Mouse (Mus musculus) limb, embryonic 12.5 days (tissue): ENCODE data around the gene Calcoco1. TPM values are rescaled to one million over a fixed set of nuclear protein-coding genes. Genes with fewer than 3 reads are reported as not detected.
A peak's percentile ranks its signal among the peaks of the same experiment; 100 is the strongest.
"Not testable (repeated sequence)": the region's sequence is repeated elsewhere in the genome, so short reads cannot be mapped to it uniquely, and the experiment has no call there.

Source experiments
- ATAC-seq: fragments of 200-750 bp; cut with Nextera tagmentation; 2 replicates; pipeline ENCODE4 v1.8.0; 2017; ENCODE audit warnings: low read depth, moderate TSS enrichment; ENCODE audit not compliant: insufficient number of reproducible peaks, insufficient read depth, low FRiP score, low TSS enrichment
- H3K27ac ChIP-seq: fragments of 300-500 bp; sonication (generic); 2 replicates; pipeline ENCODE4 v1.5.1; 2016; ENCODE audit warnings: mild to moderate bottlenecking, moderate library complexity
- H3K27me3 ChIP-seq: fragments of 300-500 bp; sonication (generic); 2 replicates; pipeline ENCODE4 v1.6.1; 2016; ENCODE audit warnings: mild to moderate bottlenecking, moderate library complexity
- H3K36me3 ChIP-seq: fragments of 300-500 bp; sonication (generic); 2 replicates; pipeline ENCODE4 v1.6.1; 2016; ENCODE audit warnings: mild to moderate bottlenecking, moderate library complexity
- H3K4me1 ChIP-seq: fragments of 300-500 bp; sonication (generic); replicated peaks from 2 replicates; pipeline ENCODE4 v1.6.1; 2016
- H3K4me2 ChIP-seq: fragments of 300-500 bp; sonication (generic); 2 replicates; pipeline ENCODE4 v1.6.1; 2016; ENCODE audit warnings: mild to moderate bottlenecking, moderate library complexity
- H3K4me3 ChIP-seq: fragments of 300-500 bp; sonication (generic); replicated peaks from 2 replicates; pipeline ENCODE4 v1.5.1; 2016; ENCODE audit warnings: mild to moderate bottlenecking
- H3K9ac ChIP-seq: fragments of 300-500 bp; sonication (generic); replicated peaks from 2 replicates; pipeline ENCODE4 v1.6.1; 2016; ENCODE audit warnings: mild to moderate bottlenecking, moderate library complexity
- H3K9me3 ChIP-seq: fragments of 300-500 bp; sonication (generic); 2 replicates; pipeline ENCODE4 v1.6.1; 2016; ENCODE audit warnings: mild to moderate bottlenecking, moderate library complexity
- WGBS: fragments of 180-500 bp; shearing (Covaris S2); methylation state at CpG from one replicate; pipeline ENCODE4 v1.1.7; 2016; 5-methylcytosine and 5-hydroxymethylcytosine counted together
- microRNA counts: library from miRNA; unstranded; fragments of <30 nt; microRNA quantifications from one replicate; lab custom pipeline; 2017
- microRNA-seq: library from miRNA; unstranded; fragments of <30 nt; microRNA quantifications from one replicate; pipeline ENCODE4, GENCODE M21; 2017
- polyA plus RNA-seq: library from polyadenylated mRNA; unstranded; fragments of >200 nt; fragmentation: Nextera tagmentation; extraction: Ambion mirVana; gene quantifications from 2 replicates; pipeline ENCODE4 v1.2.1, GENCODE M21; 2016

Calcoco1 gene
- polyA plus RNA-seq, 1 experiment from 2014 or later: 43.0 TPM

- peaks cover 35% of the 10 kb centered on the region for H3K36me3 ChIP-seq
- ATAC-seq: no peak
- no peaks in the 10 kb centered on the region for H3K27me3 ChIP-seq
- WGBS: 78% methylated on average over 8 of the region's 8 CpGs
- H3K4me3 ChIP-seq: no peak overlapping the region; the same call in 1 of the 2 replicates
- peak overlapping the region; percentile 3; the same call in 1 of the 2 replicates for H3K9ac ChIP-seq
- peaks cover 28% of the 10 kb centered on the region for H3K4me1 ChIP-seq
- peak overlapping the region; percentile 61 for H3K4me2 ChIP-seq
- H3K9me3 ChIP-seq: no peaks in the 10 kb centered on the region
- no peak overlapping the region for H3K27ac ChIP-seq
Observed at GRCm38 (mm10) chr15:102669571-102669970, 52.4 kb downstream of the Calcoco1 start.

- peaks cover 72% of the 10 kb centered on the region for H3K36me3 ChIP-seq
- H3K4me2 ChIP-seq: no peak overlapping the region
- H3K9me3 ChIP-seq: no peaks in the 10 kb centered on the region
- ATAC-seq: no peak
- 52% methylated on average over 4 of the region's 4 CpGs for WGBS
- H3K4me3 ChIP-seq: no peak overlapping the region
- peaks cover 9% of the 10 kb centered on the region for H3K4me1 ChIP-seq
- no peak overlapping the region for H3K27ac ChIP-seq
- no peaks in the 10 kb centered on the region for H3K27me3 ChIP-seq
- no peak overlapping the region for H3K9ac ChIP-seq
Observed at GRCm38 (mm10) chr15:102665494-102665893, 56.5 kb downstream of the Calcoco1 start.

GRCm38 (mm10) chr15:102663825-102664224 lies 58.2 kb downstream of the Calcoco1 start:
- H3K4me1 ChIP-seq: peaks cover 3% of the 10 kb centered on the region; the same call in 1 of the 2 replicates
- H3K4me2 ChIP-seq: no peak overlapping the region
- no peak for ATAC-seq
- H3K36me3 ChIP-seq: peaks cover 83% of the 10 kb centered on the region
- H3K27ac ChIP-seq: no peak overlapping the region
- H3K27me3 ChIP-seq: no peaks in the 10 kb centered on the region
- no peak overlapping the region for H3K4me3 ChIP-seq
- no peak overlapping the region for H3K9ac ChIP-seq
- H3K9me3 ChIP-seq: no peaks in the 10 kb centered on the region
- WGBS: 87% methylated on average over 8 of the region's 8 CpGs

DNA sequence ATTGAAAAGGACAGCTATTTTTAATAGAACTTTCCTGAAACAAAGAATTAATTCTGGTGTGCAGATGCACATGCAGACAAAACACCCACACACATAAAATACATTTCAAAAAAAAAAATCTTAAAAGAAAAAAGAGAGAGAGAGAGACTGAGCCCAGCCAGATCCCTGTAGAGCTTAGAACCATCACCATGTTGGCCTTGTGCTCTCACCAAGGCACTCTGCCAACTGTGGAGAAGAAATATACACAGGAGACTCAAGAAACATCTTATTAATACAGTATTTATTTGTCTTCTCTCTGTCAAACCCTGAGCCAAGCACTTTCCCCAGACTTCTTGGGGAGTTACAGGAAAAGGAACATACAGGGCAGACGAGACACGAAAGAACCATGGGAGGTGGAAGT lies 59.4 kb downstream of the Calcoco1 start:
- H3K9me3 ChIP-seq: not testable (repeated sequence)
- WGBS: no CpG with 5 or more reads among the region's 2 CpGs
- peaks cover 77% of the 10 kb centered on the region for H3K36me3 ChIP-seq

DNA sequence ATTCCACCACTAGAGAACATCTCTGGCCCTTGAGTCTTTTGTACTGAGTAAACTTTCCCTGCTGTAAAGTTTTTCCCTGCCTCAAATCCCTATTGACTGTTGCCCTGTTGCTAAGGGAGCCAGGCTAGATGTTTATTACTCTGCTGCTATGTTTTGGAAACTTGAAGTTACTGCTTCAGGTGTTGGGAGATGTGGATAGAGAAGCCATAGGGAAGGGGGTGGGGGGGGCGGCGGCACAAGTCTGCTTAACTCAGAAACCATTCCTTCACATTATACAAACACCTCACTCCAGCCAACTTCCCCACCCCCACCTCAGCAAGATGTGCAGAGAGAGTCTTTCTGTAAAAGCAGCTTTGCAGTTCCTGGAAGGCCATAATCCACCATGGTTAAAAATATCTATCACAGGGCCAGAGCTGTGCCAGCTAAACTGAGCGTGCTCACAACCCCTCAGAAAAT lies 64.0 kb downstream of the Calcoco1 start:
- H3K4me2 ChIP-seq: no peak overlapping the region; the same call in 1 of the 2 replicates
- whole genome bisulfite sequencing: 57% methylated on average over 3 of the region's 3 CpGs

More for the DNA sequence above, 59.4 kb downstream of the Calcoco1 start:
- not testable (repeated sequence) for H3K4me2 ChIP-seq, H3K4me1 ChIP-seq, ATAC-seq, H3K4me3 ChIP-seq, H3K27ac ChIP-seq, H3K9ac ChIP-seq, H3K27me3 ChIP-seq

More for the DNA sequence above, 64.0 kb downstream of the Calcoco1 start:
- Histone ChIP-seq H3K9ac (no peak overlapping the region), H3K27ac (peak overlapping the region; percentile 90), H3K4me1 (peaks cover 12% of the 10 kb centered on the region), H3K9me3 (no peaks in the 10 kb centered on the region), H3K27me3 (no peaks in the 10 kb centered on the region), H3K4me3 (no peak overlapping the region), H3K36me3 (peaks cover 32% of the 10 kb centered on the region)
- peak; percentile 42; the same call in 1 of the 2 replicates for ATAC-seq

MicroRNAs within 50 kb of the gene (microRNA counts, 519-probe panel; counts per million panel counts)
- not detected for microRNA mmu-miR-688 (lab: Ali Mortazavi, UCI)

Small RNA genes within 50 kb of the gene (microRNA-seq; reads per million reads assigned to microRNA genes)
- not detected for gene Mir688

Other genes with a start within 250 kb of the Calcoco1 start
- not detected in 2 replicates for gene Gm10337, start 218.5 kb downstream of the Calcoco1 start, polyA plus RNA-seq
- 23.8 and 26.6 TPM in 2 replicates for gene Map3k12, start 205.1 kb downstream of the Calcoco1 start, polyA plus RNA-seq
- gene Tarbp2, start 204.0 kb downstream of the Calcoco1 start, polyA plus RNA-seq: 109 and 111 TPM in 2 replicates
- 2.5 and 3.0 TPM in 2 replicates for gene Npff, start 197.2 kb downstream of the Calcoco1 start, polyA plus RNA-seq
- gene Gm28047, start 97.1 kb downstream of the Calcoco1 start, polyA plus RNA-seq: not detected in 2 replicates
- gene Atf7, start 96.7 kb downstream of the Calcoco1 start, polyA plus RNA-seq: 32.1 and 37.7 TPM in 2 replicates
- 61.4 and 72.9 TPM in 2 replicates for gene Atp5g2, start 49.8 kb downstream of the Calcoco1 start, polyA plus RNA-seq
- 3.6 and 5.0 TPM in 2 replicates for gene Hoxc13, start 198.9 kb upstream of the Calcoco1 start, polyA plus RNA-seq
- gene Hoxc12, start 214.6 kb upstream of the Calcoco1 start, polyA plus RNA-seq: 2.0 and 2.8 TPM in 2 replicates
- 3.5 and 5.2 TPM in 2 replicates for gene Hoxc11, start 232.2 kb upstream of the Calcoco1 start, polyA plus RNA-seq
- 20.7 and 21.2 TPM in 2 replicates for gene Hoxc10, start 244.6 kb upstream of the Calcoco1 start, polyA plus RNA-seq
- gene Hoxc5, start 245.3 kb upstream of the Calcoco1 start, polyA plus RNA-seq: 6.3 and 12.2 TPM in 2 replicates